Mouse (Mus musculus): ENCODE data around the gene Rab11fip5.

The Rab11fip5 gene

DNA sequence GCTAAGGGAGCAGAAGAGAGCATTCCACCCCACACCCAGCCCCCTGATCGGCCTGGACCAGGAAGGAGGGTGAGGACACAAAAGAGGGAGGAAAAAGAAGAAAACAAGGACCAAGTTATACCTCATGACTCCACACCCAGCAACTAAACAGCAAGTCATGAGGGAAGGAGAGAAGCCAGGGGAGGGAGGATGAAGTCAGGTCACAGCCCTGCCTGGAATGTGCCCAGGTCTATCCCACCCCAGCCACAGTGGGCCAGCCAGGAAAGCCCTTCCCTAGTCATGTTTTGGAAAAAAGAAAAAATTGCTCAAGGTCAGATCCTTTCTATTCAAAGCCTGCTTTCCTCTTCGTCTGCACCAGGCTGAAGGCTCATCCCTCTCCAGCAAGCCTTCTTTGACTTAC lies 1.9 kb downstream of the Rab11fip5 start:
- DNase-seq, result no peak

DNA sequence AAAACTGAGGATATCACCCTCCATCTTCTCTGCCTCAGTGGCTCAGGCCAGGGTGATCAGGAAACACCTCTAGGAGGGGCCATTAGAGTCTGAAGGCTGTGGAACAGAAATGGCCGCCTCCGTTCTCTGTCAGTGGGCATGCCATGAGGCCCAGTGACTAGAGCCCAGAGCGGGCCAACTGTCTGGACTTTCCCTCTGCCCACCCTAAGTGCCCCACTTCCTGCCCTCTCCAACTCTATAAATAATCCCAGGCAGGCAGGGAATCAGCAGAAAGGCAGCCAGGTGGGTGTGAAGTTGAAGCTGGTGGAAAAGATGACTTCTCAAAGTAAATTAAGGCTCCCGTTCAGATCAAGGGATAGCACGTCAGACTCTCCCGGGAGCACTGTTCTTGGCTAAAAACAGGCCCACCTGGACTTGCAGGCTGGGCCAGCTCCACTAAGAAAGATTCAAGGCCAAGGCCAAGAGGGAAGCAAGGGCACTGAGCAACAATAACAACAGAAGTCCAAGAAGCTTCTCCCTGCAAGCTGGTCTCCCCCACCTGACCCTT lies 2.5 kb downstream of the Rab11fip5 start:
- DNase-seq, result no peak

DNA sequence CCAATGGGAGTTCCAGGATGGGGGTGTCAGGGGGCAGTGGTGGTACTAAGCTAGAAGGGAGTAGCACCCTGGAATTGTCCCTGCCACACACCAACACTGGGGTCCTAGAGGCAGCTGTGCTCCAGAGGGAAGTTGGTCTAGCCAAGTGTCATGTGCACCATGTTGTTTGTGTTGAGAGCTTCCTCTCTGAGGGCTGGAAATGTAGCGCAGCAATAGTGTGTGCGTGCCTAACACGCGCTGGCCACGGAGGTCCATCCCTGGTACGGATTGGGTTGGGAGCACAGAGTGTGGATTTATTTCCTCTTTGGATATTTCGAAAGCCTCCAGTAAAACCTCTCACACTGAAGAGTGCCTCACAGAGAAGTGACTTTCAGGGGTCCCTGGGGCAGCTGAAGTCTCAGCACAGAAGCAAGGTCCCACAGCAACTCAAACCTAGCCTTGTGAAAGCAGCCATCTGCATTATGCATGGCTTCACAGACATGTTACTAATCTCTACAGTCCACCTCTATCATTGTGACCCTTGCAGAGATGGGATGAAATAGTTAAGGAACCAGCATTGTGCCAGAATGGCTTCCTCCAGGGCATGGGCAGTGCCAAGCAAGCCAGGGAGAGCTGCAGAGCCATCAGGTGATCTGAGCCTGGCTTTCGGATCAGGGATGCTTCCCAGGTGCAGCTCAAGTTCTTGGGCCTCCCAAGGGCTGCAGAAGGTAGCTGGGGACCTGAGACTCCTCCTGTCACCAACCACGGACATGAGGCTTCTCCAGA lies 3.6 kb downstream of the Rab11fip5 start:
- DNase-seq, result no peak

DNA sequence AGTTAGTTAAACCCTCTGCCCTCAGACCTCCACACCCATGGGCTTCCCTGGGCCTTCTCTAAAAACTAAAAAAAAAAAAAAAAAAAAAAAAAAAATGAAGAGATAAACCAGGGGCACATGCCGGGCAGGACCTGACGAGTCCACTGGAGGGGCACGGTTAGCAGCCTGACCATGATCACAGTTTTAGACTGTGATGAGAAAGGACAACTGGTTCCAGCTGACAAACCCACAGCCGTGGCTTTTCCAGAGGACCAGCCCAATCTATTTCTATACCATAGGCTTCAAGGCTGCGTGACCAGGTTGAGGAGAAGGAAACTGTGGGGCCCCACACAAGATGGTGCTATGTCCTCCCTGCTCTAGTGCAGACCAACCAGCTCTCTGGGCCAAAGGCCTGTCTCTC lies 4.4 kb downstream of the Rab11fip5 start:
- no peak for DNase-seq

DNA sequence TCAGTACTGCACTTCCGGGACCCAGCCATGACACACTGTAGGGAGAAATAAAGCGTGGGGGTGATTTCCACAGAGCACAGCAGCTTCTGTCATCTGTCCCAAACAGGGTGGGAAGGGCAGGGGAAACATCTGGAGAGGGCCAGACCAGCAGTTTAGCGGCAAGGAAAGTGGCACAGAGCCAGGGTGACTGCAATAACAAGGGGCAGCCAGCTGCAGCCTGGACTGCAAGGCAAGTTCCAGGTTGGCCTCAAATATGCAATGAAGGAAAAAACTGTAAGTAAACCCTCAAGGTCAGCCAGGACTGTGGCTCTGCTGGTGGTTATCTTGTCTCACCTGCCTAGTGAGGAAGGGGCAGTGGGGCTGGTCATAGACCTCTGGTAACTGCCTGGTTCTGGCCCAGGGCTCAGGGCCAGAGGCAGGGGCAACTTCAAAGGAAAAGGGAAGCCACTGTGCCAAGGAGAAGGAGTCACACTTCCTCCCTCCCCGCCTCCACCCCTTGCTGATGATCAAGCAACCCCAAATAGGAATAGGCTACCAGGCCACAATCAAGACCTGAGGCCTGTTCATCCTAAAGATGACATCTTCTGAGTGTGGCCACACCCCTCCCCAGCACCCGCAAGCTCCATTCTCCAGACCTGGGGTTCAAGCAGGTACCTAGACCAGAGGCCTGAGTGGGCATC lies 5.1 kb downstream of the Rab11fip5 start:
- peak; percentile 56 for DNase-seq

DNA sequence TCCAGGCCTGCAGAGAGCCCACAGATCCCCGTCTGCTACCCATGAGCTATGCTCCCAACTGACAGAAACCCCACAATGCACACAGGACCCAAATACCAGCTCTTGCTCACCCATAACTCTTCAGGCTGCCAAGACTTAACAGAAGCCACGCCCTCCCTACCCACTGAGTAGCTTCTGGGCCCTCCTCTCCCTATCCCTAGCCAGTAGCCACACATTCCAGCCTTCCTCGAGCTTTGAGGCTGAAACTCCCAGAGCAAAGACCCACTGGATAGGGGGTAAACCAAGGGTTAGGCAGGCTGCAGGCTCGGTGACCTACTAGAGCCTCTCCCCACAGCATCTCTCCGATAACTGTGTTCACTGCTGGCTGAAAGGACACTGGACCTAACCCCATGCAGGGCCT lies 5.7 kb downstream of the Rab11fip5 start:
- DNase-seq, result no peak

DNA sequence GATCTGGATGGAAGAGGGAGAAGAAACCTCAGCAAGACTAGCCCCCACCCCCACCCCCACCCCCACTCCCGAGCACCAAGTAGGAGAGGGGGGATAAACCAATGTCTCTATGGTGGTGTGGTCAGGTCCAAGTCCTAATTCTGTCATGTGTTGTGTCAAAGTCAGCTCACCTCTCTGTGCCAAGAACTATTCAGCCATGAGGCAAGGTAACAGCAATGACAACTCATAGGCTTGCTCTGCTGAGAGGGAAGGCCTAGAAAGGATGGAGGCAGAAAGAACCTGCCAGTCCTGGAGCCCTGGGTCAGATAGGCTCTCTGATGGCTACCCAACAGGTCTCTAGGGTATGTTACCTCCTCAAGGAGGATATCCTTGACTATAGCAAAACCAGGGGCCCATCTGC lies 6.3 kb downstream of the Rab11fip5 start:
- no peak for DNase-seq

DNA sequence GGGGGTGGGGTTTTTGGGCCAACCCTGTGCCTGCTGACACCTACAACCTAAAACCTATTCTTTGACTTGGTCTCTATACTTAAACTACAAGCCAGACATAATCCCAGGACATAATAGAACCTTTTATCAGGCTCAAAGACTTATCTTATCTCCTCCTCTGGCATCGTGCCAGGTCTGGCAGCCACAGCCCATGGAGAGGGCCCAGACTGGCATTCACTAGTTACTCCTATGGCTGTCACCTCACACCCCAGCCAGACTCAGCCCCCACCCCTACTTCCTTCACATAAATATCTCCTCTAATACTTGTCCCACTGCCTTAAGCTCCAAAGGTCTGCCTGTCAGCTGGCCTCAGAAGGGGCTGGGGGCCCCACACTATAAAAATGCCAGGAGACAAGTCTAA lies 8.0 kb downstream of the Rab11fip5 start:
- no peak for DNase-seq

DNA sequence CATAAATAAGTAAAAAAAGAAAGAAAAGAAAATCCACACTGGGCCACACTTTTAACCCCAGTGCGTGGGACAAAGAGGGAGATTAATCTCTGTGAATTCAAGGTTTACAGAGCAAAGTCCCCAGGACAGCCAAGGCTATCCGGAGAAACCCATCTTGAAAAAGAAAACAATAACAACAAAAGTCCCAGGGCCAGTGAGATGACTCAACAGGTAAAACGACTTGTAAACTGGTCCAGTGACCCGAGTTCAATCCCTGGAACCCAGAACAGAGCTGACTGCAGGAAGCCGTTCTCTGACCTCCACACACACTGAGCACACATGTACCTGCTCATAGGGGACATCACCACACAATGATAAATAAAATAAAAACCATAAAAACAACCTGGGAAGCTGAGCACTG lies 10.0 kb downstream of the Rab11fip5 start:
- DNase-seq, result no peak

DNA sequence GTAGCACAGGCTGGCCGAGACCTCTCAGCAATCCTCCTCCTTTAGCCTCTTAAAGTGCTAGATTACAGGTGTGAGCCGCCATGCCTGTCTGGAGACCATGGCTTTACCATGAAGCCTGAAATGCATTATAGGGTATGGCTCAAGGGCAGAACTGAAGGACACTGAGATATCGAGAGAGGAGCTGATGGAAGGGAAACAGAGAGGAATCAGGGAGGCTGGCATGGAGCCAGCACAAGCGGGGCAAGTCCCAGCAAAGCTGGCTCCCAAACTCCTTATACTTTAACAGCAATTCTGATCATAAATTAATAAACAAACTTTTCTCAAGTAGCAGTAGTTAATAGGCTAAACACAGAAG lies 10.6 kb downstream of the Rab11fip5 start:
- DNase-seq, result no peak

DNA sequence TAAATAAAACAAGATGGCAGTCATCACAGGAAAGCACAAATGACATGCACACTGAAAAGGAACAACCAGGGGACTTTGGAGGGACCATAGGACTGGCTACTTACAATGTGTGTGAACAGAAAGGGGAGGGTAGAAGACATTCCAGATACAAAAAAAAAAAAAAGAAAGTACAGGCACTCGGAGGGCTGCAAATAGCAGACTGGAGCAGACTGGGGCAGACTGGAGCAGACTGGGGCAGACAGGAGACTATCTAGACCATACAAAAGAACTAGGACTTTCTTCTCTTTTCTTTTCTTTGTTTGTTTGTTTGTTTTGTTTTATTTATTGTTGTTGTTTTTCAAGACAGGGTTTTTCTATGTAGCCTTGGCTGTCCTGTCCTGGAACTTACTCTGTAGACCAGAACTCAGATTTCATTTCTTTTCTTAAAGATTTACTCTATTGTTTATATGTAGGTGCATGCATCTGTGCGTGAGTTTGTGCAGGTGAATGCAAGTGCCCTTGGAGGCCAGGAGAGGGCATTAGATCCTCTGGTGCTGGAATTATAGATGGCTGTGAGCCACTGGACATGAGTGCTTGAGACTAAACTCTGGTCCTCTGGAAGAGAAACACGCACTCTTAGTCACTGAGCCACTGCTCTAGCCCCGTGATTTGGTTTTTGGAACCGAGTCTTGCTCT lies 11.1 kb downstream of the Rab11fip5 start:
- no peak for DNase-seq

DNA sequence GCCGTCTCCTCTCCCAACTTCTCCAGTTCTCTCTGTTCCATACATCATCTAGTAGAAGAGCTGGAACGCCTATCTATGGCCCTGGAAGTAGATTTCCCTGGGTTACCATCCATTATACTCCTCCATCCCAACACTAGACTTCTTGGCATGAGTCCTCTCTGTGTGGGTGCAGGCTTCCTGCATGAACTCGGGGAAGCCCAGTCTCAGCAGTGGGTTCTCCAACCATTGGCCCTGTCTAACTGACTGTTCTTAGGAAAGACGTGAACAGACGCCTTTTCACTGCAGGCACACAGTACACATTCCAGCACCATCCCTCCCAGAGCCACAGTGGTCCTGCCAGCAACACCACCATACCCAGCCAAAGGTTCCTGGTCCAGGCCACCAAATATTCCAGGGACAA lies 11.8 kb downstream of the Rab11fip5 start:
- DNase-seq, result no peak

DNA sequence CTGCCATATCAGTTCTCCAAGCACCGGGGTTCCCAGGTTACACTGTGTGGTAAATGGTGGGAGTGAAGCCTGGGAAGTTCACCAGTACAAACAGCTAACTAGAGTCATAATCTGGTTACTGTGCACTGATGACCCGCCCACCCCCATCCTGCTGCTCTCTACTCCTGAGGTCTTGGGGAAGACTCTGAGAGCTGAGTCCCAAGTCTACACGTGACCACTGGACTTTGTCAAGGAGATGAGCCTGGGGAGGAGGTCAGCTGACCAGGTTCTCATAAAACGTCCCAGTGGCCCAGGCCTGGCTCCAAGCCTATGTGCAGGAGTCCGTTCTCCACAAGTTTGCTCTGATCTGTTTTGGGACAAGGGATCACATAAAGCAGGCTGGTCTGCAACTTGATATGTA lies 14.1 kb downstream of the Rab11fip5 start:
- no peak for DNase-seq

DNA sequence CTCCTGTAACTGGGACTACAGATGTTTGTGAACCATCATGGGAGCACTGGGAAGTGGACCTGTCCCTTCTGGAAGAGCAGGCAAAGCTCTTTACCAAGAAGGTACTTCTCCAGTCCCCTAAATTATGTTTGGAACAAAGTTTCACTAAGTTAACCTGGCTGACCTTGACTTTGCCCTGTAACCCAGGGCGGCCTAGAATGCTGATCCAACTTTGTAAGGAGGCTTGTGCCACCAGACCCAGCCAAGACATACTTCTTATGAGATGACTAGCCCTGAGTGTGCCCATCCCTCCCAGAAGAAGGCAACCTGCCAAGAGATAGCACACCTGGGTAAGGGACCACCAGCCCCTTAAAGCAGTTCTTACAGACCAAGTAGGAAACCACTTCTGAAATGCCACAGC lies 15.6 kb downstream of the Rab11fip5 start:
- no peak for DNase-seq

DNA sequence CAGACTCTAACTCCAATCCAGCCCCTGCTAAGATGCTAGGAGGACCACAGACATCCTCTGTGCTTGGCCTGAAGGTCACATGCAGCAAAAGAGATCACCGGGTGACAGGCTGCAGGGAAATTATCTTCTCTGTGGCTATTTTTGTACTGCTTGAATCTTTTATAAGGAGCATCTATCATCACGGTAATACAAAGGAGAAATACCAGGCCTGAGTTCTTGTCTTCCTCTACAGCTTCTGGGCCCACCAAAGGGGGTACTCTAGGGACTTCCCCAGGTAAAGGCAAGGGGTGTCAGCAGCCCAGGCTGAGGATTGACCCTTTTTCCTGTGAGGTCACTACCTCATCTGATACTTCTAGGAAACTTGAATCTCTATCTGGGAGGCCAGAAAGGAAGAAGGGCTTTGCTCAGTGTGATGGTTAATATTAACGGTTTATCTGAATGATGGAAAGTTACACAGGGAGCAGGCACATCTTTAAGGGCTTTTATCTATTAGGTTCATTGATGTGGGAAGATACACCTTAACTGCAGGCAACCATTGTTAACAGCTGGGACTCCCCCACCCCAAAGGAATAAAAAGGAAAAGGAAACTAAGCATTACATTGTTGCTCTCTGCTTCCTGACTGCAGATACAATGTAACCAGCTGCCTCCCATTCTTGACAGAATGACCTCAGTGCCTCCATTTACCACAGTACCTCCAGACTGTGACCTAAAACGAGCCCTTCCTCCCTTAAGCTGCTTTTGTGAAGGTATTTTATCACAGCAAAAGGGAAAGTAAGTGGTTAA lies 17.6 kb downstream of the Rab11fip5 start:
- DNase-seq, result no peak

DNA sequence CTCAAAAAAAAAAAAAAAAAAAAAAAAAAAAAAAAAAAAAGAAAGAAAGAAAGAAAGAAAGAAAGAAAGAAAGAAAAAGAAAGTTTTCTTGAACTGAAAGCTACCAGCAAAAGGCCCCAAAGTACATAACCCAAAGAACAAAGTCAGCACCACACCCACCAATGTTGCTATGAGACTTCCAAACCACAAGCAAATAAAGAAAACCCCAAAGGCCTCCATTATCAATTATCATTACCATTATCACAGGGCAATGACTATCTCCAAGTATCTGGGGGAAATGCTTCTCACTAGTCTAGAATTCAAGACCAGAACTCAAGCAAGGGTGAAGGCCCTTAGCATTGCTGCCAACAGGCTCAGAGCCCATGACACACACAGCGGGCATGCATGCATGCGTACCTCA lies 18.7 kb downstream of the Rab11fip5 start:
- DNase-seq, result no peak

DNA sequence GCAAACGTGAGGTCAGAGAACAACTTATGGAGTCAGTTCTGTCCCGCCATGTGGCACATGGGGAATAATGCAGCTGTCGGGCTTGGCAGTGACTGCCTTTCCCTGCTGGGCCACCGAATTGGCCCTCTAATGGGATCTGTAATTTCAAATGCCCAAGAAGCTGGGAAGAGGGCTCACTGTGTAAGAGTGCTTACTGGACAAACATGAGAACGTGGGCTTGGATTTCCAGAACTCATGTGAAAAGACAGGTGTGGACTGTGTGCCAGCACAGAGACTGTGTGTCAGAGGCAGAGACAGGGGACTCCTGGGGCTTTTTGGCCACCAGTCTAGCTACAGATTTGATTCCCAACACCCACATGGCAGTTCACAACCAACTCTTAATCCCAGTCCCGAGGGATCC lies 19.7 kb downstream of the Rab11fip5 start:
- no peak for DNase-seq

DNA sequence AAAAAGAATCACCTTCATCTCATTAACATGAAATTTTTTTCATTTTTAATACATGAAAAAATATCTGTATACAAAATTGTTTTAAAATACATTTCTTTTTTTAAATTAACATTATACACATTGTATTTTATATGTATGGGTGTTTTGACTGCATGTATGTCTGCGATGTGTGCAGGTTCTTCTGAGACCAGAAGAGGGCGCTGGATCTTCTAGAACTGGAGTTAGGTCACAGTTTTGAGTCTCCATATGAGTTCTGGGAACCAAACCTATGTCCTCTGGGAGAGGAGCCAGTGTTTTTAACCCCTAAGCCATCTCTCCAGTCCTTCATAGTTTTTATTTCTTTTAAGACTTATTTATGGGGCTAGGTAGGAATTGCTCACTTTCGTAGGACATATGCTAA lies 20.7 kb downstream of the Rab11fip5 start:
- no peak for DNase-seq

DNA sequence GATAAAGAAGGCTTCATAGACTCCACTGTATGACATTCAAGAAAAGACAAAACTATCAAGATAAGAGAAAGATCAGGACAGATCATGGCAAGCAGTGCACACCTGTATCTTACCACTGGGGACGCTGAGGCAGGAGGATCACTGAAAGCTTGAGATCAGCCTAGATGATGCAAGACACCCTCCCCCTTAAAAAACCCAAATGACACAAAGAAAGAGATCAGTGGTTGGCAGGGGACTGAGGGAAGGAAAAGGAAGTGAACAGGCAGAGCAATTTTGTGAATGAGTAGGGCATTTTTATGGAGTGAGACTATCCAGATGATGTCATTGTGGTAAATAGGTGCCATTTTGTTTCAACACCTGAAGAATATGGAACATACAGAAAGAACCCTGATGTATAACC lies 24.3 kb downstream of the Rab11fip5 start:
- no peak for DNase-seq

DNA sequence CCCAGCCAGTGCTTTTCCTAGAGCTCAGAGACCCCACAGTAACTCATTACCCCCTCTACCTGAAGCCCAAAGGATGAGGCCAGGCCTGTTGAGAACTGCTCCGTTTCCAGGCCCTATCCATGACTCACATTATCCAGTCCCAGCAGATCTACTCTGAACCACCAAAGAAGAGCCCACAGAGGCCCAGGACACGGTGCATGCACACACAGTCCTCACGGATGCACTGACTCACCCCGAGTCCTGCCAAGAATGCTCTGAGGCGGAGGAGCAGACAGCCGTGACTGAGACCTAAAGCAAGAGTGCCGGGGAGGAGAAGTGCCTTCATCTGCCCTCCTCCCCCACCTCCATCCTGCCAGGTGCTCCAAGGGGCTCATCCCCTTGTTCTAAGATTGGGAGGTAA lies 25.2 kb downstream of the Rab11fip5 start:
- no peak for DNase-seq

DNA sequence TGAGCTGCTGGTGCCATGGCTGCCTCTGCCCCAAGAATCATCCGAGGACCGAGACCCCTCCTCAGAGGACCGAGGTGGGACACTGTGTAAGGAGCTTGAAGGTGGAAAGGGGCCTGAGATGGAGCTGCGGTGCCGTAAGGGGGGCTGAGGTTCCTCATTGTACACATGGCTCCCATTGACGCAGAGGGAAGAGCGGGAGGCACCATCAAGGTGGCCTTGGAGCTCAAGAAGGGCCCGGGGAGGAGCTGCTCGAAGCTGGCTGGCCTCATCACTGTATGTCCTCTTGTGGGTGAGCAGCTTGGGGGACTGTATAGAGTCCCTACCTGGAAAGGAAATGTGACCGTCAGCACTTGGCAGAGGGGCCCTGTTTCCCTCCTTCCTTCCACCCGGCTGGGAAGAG lies 26.3 kb downstream of the Rab11fip5 start:
- DNase-seq, result no peak

DNA sequence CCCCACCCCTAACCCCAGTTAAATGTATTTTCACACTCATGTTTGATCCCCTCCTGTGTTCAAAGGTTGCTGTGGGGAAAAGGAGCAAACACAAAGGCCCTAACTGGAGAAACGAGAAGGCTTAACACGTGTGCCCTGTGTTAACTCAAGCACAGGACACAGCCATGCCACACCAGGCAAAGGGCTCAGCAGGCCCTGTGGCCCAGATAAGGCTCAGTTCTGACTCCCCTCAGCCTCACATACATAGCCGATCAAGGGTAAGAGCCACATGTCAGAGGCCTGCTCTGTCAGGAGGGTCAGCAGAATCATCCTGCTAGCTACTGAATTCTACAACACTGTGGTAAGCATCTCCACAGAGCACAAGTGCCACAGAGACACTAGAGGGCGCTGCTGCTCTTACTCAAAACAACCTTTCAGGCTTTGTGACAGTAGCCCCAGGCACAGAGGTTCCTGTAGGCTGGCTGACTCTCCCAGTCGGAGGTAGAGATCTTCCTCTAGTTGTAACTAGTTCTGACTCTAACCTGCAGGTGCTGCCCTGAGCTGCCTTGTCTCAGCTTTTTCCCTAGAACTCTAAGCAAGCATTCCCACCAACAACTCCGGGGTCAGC lies 28.3 kb downstream of the Rab11fip5 start:
- DNase-seq, result peak; percentile 90

DNA sequence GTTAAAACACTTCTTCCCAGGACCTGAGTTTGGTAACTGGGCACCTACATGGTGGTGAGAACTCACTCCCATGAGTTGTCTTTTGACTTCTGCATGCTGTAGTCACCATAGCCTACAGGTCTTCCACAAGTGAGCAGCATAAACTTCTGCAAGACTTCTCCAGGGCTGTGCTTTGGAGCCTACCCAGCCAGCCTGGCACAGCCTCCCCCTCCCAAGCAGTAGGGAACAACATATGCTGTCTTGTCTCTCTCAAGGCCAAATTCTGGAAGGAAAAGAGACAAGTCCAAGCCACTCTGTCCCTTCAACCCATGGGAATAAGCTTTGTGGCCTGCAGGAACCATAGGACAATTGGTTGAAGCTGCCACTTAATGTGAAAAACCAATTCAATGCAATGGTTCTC lies 29.5 kb downstream of the Rab11fip5 start:
- no peak for DNase-seq

Data from right cerebral cortex, postnatal 14 days (tissue).